Mouse (Mus musculus): Measurements from ENCODE around the gene Apon. TPM values are rescaled to one million over a fixed set of nuclear protein-coding genes. Genes with fewer than 3 reads are reported as not detected.

The Apon gene
- polyA plus RNA-seq, 1 experiment from 2014 or later, result 0.70 TPM

Other genes with a start within 250 kb of the Apon start
- not detected in 2 replicates for gene Hsd17b6, start 246.5 kb upstream of the Apon start, polyA plus RNA-seq (2014; fragmentation: Nextera tagmentation; extraction: Ambion mirVana)
- gene Prim1, start 238.9 kb upstream of the Apon start, polyA plus RNA-seq (2014; fragmentation: Nextera tagmentation; extraction: Ambion mirVana), result 98.1 and 100.0 TPM in 2 replicates
- 967 and 1,287 TPM in 2 replicates for gene Naca, start 218.5 kb upstream of the Apon start, polyA plus RNA-seq (2014; fragmentation: Nextera tagmentation; extraction: Ambion mirVana)
- gene Ptges3, start 195.1 kb upstream of the Apon start, polyA plus RNA-seq (2014; fragmentation: Nextera tagmentation; extraction: Ambion mirVana), result 566 and 622 TPM in 2 replicates
- 2,294 and 2,764 TPM in 2 replicates for gene Atp5b, start 170.8 kb upstream of the Apon start, polyA plus RNA-seq (2014; fragmentation: Nextera tagmentation; extraction: Ambion mirVana)
- 17.6 and 33.7 TPM in 2 replicates for gene Baz2a, start 162.5 kb upstream of the Apon start, polyA plus RNA-seq (2014; fragmentation: Nextera tagmentation; extraction: Ambion mirVana)
- 35.6 and 36.0 TPM in 2 replicates for gene Rbms2, start 73.8 kb upstream of the Apon start, polyA plus RNA-seq (2014; fragmentation: Nextera tagmentation; extraction: Ambion mirVana)
- gene Gls2, start 59.6 kb upstream of the Apon start, polyA plus RNA-seq (2014; fragmentation: Nextera tagmentation; extraction: Ambion mirVana), result 0.89 and 1.1 TPM in 2 replicates
- 31.1 and 34.8 TPM in 2 replicates for gene Spryd4, start 42.3 kb upstream of the Apon start, polyA plus RNA-seq (2014; fragmentation: Nextera tagmentation; extraction: Ambion mirVana)
- gene Mip, start 28.3 kb upstream of the Apon start, polyA plus RNA-seq (2014; fragmentation: Nextera tagmentation; extraction: Ambion mirVana), result not detected in 2 replicates
- 47.8 and 68.2 TPM in 2 replicates for gene Timeless, start 22.0 kb upstream of the Apon start, polyA plus RNA-seq (2014; fragmentation: Nextera tagmentation; extraction: Ambion mirVana)
- gene Apof, start 14.6 kb downstream of the Apon start, polyA plus RNA-seq (2014; fragmentation: Nextera tagmentation; extraction: Ambion mirVana), result not detected in 2 replicates
- 8.4 and 11.8 TPM in 2 replicates for gene Stat2, start 16.5 kb downstream of the Apon start, polyA plus RNA-seq (2014; fragmentation: Nextera tagmentation; extraction: Ambion mirVana)
- 0.24 and 0.29 TPM in 2 replicates for gene Il23a, start 44.7 kb downstream of the Apon start, polyA plus RNA-seq (2014; fragmentation: Nextera tagmentation; extraction: Ambion mirVana)
- gene Pan2, start 49.2 kb downstream of the Apon start, polyA plus RNA-seq (2014; fragmentation: Nextera tagmentation; extraction: Ambion mirVana), result 32.6 and 44.0 TPM in 2 replicates
- 347 and 389 TPM in 2 replicates for gene Cnpy2, start 68.4 kb downstream of the Apon start, polyA plus RNA-seq (2014; fragmentation: Nextera tagmentation; extraction: Ambion mirVana)
- gene Cs, start 83.6 kb downstream of the Apon start, polyA plus RNA-seq (2014; fragmentation: Nextera tagmentation; extraction: Ambion mirVana), result 135 and 225 TPM in 2 replicates
- 15.5 and 18.6 TPM in 2 replicates for gene Coq10a, start 114.9 kb downstream of the Apon start, polyA plus RNA-seq (2014; fragmentation: Nextera tagmentation; extraction: Ambion mirVana)
- gene Ankrd52, start 123.0 kb downstream of the Apon start, polyA plus RNA-seq (2014; fragmentation: Nextera tagmentation; extraction: Ambion mirVana), result 12.7 and 19.3 TPM in 2 replicates
- 15.1 and 22.6 TPM in 2 replicates for gene Slc39a5, start 147.1 kb downstream of the Apon start, polyA plus RNA-seq (2014; fragmentation: Nextera tagmentation; extraction: Ambion mirVana)
- gene Nabp2, start 157.4 kb downstream of the Apon start, polyA plus RNA-seq (2014; fragmentation: Nextera tagmentation; extraction: Ambion mirVana), result 87.8 and 103 TPM in 2 replicates
- gene Rnf41, start 157.6 kb downstream of the Apon start, polyA plus RNA-seq (2014; fragmentation: Nextera tagmentation; extraction: Ambion mirVana), result 35.6 and 36.4 TPM in 2 replicates
- gene Smarcc2, start 205.2 kb downstream of the Apon start, polyA plus RNA-seq (2014; fragmentation: Nextera tagmentation; extraction: Ambion mirVana), result 64.8 and 96.7 TPM in 2 replicates
- gene Myl6, start 240.0 kb downstream of the Apon start, polyA plus RNA-seq (2014; fragmentation: Nextera tagmentation; extraction: Ambion mirVana), result 921 and 980 TPM in 2 replicates
- gene Myl6b, start 244.6 kb downstream of the Apon start, polyA plus RNA-seq (2014; fragmentation: Nextera tagmentation; extraction: Ambion mirVana), result 3.2 and 3.5 TPM in 2 replicates